Mouse (Mus musculus) midbrain, embryonic 13.5 days (tissue): Measurements from ENCODE around the gene Slc6a2. TPM values are rescaled to one million over a fixed set of nuclear protein-coding genes. Genes with fewer than 3 reads are reported as not detected.

Source experiments
- ATAC-seq: fragments of 200-750 bp; cut with Nextera tagmentation; 2 replicates; pipeline ENCODE4 v1.8.0; 2017; ENCODE audit warnings: mild to moderate bottlenecking, moderate TSS enrichment, moderate library complexity
- H3K27ac ChIP-seq: fragments of 300-500 bp; sonication (generic); 2 replicates; pipeline ENCODE4 v1.5.1; 2015; ENCODE audit warnings: inconsistent platforms, mild to moderate bottlenecking, moderate library complexity
- H3K27me3 ChIP-seq: fragments of 300-500 bp; sonication (generic); 2 replicates; pipeline ENCODE4 v1.6.1; 2015; ENCODE audit warnings: mild to moderate bottlenecking, inconsistent platforms
- H3K36me3 ChIP-seq: fragments of 300-500 bp; sonication (generic); 2 replicates; pipeline ENCODE4 v1.6.1; 2015; ENCODE audit warnings: mild to moderate bottlenecking, inconsistent platforms
- H3K4me1 ChIP-seq: fragments of 300-500 bp; sonication (generic); replicated peaks from 2 replicates; pipeline ENCODE4 v1.6.1; 2015; ENCODE audit warnings: inconsistent platforms
- H3K4me2 ChIP-seq: fragments of 300-500 bp; sonication (generic); replicated peaks from 2 replicates; pipeline ENCODE4 v1.6.1; 2015; ENCODE audit warnings: moderate library complexity, mild to moderate bottlenecking, inconsistent platforms
- H3K4me3 ChIP-seq: fragments of 300-500 bp; sonication (generic); replicated peaks from 2 replicates; pipeline ENCODE4 v1.5.1; 2015; ENCODE audit warnings: mild to moderate bottlenecking, inconsistent platforms
- H3K9ac ChIP-seq: fragments of 300-500 bp; sonication (generic); replicated peaks from 2 replicates; pipeline ENCODE4 v1.6.1; 2015; ENCODE audit warnings: mild to moderate bottlenecking, inconsistent platforms
- H3K9me3 ChIP-seq: fragments of 300-500 bp; sonication (generic); 2 replicates; pipeline ENCODE4 v1.6.1; 2016; ENCODE audit warnings: mild to moderate bottlenecking, inconsistent platforms
- WGBS: fragments of 180-500 bp; shearing (Covaris S2); methylation state at CpG from one replicate; pipeline ENCODE4 v1.1.7; 2015; 5-methylcytosine and 5-hydroxymethylcytosine counted together
- polyA plus RNA-seq: library from polyadenylated mRNA; unstranded; fragments of >200 nt; fragmentation: Nextera tagmentation; extraction: Ambion mirVana; gene quantifications from 2 replicates; pipeline ENCODE4 v1.2.1, GENCODE M21; 2015

Slc6a2 gene
- polyA plus RNA-seq, 1 experiment from 2014 or later = 0.34 TPM

DNA sequence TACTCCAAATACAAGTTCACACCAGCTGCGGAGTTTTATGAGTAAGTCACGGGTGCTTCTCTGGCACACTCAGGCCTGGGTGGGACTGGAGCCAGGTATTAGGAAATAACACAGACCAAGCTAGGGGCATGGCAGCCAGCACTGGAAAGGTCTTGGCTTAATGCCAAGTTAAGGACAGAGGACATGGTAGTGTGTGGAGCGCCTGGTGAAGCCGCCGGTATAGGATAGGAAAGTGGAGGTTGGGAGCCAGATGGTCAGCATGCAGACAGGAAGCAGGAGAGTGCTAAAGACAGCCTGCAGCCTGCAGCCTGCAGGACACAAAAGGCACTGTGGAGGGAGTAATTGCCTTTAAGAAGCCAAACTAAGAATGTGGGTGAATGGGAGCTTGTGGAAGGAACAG, 13.1 kb downstream of the Slc6a2 start:
- H3K27me3 ChIP-seq = no peaks in the 10 kb centered on the region
- no peak overlapping the region for H3K4me3 ChIP-seq
- H3K4me1 ChIP-seq = peaks cover 12% of the 10 kb centered on the region
- H3K36me3 ChIP-seq = no peaks in the 10 kb centered on the region
- H3K9ac ChIP-seq = no peak overlapping the region
- 84% methylated on average over 5 of the region's 5 CpGs for WGBS
- ATAC-seq = peak; percentile 45; the same call in 1 of the 2 replicates
- no peaks in the 10 kb centered on the region for H3K9me3 ChIP-seq
- no peak overlapping the region for H3K27ac ChIP-seq
- H3K4me2 ChIP-seq = no peak overlapping the region

DNA sequence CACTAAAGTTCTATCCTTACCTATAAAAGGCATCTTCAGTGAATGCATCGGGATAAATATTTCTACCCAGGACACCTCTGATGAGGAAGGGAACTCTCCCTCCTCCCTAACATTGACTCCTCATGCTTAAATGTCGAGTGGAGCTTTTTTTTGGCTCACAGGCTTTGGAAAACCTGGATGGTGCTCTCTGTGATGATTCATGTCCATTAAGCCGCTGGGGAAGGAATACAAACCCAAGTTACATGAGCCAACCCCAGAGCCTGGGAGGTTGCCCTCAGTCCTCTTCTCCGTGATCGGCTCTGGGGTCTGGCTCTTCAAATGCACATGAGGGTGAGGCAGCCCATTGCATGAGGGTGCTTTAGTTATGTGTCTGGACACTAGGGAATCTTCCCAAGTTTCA, 16.8 kb downstream of the Slc6a2 start:
- Histone ChIP-seq H3K4me1 (peaks cover 12% of the 10 kb centered on the region), H3K9me3 (no peaks in the 10 kb centered on the region), H3K9ac (no peak overlapping the region), H3K27ac (no peak overlapping the region), H3K4me3 (no peak overlapping the region), H3K4me2 (no peak overlapping the region), H3K36me3 (no peaks in the 10 kb centered on the region), H3K27me3 (no peaks in the 10 kb centered on the region)
- no peak for ATAC-seq
- 92% methylated on average over 5 of the region's 5 CpGs for WGBS

DNA sequence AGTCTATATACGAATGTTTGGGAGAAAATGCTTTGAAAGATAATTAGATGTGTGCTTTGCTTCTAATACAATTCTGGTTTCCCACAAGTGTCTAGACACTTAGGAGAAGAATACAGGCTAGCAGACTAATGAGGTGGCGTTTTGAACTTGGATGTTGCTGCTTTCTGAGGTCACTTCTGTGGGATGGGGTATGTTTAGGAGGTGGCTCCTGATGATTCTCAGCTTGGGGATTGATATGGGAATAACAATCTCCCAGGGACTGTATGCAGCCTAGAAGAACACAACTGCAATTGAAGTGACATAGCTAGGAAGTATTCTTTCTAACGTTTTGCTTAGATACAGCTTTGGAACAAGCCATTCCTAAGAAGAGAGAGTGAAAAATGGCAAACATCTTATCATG, 22.6 kb downstream of the Slc6a2 start:
- ATAC-seq = no peak
- no peak overlapping the region for H3K4me3 ChIP-seq
- no peaks in the 10 kb centered on the region for H3K4me1 ChIP-seq
- no peaks in the 10 kb centered on the region for H3K9me3 ChIP-seq
- no peak overlapping the region for H3K4me2 ChIP-seq
- H3K27me3 ChIP-seq = no peaks in the 10 kb centered on the region
- H3K27ac ChIP-seq = no peak overlapping the region
- no peak overlapping the region for H3K9ac ChIP-seq
- WGBS = 79% methylated on average over 3 of the region's 3 CpGs
- H3K36me3 ChIP-seq = no peaks in the 10 kb centered on the region

DNA sequence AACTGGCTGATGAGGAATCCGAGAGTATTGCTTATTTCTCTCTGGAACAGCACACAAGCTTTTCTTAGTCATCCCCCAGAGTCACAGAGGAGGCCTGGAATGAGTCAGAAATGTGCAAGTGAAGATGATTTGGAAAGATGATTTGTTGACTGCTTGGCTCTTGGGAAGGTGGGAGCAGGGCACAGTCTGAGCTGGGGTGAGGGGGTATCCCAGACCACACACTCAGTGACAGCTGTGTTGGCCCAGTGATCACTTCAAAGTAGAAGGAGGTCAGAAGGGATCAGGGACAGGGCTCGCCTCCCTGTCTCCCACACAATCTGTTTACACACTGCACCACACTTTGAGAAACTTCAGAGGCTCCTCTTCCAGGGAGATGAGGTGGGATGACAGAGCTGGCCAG, 24.5 kb downstream of the Slc6a2 start:
- Histone ChIP-seq H3K4me3 (no peak overlapping the region), H3K9me3 (no peaks in the 10 kb centered on the region), H3K4me2 (no peak overlapping the region), H3K4me1 (no peaks in the 10 kb centered on the region), H3K36me3 (no peaks in the 10 kb centered on the region), H3K27me3 (no peaks in the 10 kb centered on the region), H3K27ac (no peak overlapping the region), H3K9ac (no peak overlapping the region)
- 74% methylated on average over 2 of the region's 2 CpGs for WGBS
- ATAC-seq = no peak

DNA sequence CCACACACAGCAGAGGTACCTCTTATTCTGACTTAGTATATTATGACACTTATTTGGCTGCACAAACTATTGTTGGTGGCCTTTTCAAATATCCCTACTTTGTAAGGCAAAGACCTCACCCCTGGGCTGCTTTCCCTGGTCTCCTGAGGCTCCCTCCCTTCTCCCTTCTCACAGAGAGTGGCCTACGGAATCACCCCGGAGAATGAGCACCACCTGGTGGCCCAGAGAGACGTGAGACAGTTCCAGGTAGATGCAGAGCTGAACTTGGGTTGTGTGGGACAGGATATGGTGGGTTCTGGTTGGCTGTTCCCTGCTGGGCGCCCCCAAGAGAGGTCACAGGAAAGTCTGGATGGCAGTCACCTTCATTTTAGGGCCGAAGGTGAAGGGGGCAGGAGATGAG, 37.0 kb downstream of the Slc6a2 start:
- H3K36me3 ChIP-seq = no peaks in the 10 kb centered on the region
- H3K27me3 ChIP-seq = no peaks in the 10 kb centered on the region; the same call in 1 of the 2 replicates
- no peak overlapping the region for H3K4me2 ChIP-seq
- no peaks in the 10 kb centered on the region for H3K9me3 ChIP-seq
- H3K4me1 ChIP-seq = no peaks in the 10 kb centered on the region
- ATAC-seq = no peak
- WGBS = 32% methylated on average over 5 of the region's 5 CpGs
- no peak overlapping the region for H3K4me3 ChIP-seq
- no peak overlapping the region for H3K27ac ChIP-seq
- H3K9ac ChIP-seq = no peak overlapping the region

DNA sequence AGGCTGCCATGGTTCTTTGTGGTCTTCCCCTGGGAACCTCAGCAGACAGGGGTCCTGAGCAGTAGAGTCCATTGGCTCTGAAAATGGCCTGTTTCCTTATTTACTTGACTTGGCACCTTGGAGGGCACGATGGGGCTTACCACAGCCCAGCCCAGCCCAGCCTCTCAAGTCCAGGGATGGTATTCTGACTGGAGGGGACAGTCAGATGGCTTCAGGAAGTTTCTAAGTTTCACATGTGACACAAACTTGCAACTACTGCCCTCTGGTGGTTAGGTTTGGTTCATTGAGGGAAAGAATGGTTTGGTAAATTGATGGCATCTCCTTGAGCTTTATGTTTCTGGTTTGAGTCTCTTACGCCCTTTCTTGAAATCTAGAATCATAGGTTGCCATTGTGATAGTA, 38.7 kb downstream of the Slc6a2 start:
- WGBS = 42% methylated on average over 2 of the region's 2 CpGs
- Histone ChIP-seq H3K36me3 (no peaks in the 10 kb centered on the region), H3K9ac (no peak overlapping the region), H3K4me2 (no peak overlapping the region), H3K4me3 (no peak overlapping the region), H3K27ac (no peak overlapping the region), H3K4me1 (no peaks in the 10 kb centered on the region), H3K27me3 (no peaks in the 10 kb centered on the region; the same call in 1 of the 2 replicates), H3K9me3 (no peaks in the 10 kb centered on the region)
- peak; percentile 53; the same call in 1 of the 2 replicates for ATAC-seq

DNA sequence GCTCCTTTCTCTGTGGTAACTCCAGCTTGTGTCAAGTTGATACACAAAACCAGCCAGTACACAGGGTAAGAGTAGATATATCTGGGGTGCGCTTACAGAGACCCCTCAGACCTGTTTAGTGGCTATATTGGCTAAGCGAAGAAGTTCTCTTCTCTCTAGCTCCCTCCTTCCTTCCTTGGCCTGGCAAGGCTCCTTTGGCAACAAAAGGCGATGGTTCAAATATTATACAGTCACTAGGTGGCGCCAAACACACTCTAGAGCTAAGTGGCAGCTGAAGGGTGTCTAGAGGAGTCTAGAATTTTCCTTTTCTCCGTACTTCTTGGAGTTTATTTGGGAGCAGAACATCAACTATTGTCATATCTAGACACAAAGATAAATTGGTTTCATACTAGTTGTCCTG, 50.4 kb downstream of the Slc6a2 start:
- WGBS = 32% methylated on average over 5 of the region's 5 CpGs
- Histone ChIP-seq H3K27me3 (no peaks in the 10 kb centered on the region), H3K4me3 (no peak overlapping the region), H3K36me3 (no peaks in the 10 kb centered on the region), H3K4me2 (no peak overlapping the region), H3K9ac (no peak overlapping the region), H3K27ac (no peak overlapping the region), H3K4me1 (no peaks in the 10 kb centered on the region), H3K9me3 (no peaks in the 10 kb centered on the region)
- no peak for ATAC-seq

DNA sequence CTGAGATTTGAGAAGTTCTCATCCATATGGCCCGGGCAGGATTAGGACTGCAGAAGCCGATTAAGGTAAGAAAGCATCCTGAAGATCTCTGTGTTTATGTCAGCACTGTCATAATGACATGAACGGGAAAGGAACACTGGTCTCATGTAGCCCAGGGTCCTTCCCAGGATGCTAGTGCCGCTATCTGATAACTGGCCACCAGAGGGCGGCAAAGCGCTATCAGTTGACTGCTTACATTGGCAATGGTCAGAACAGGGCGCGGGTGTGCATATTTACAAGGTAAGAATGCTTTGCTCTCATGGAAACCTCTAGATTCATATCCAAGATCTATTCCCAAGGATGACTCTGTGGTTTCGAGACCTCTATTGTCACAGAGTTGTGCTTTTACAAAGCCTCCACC, 51.6 kb downstream of the Slc6a2 start:
- H3K27me3 ChIP-seq = no peaks in the 10 kb centered on the region
- H3K4me2 ChIP-seq = no peak overlapping the region
- no peaks in the 10 kb centered on the region for H3K9me3 ChIP-seq
- H3K4me1 ChIP-seq = no peaks in the 10 kb centered on the region
- no peak overlapping the region for H3K27ac ChIP-seq
- no peak overlapping the region for H3K9ac ChIP-seq
- WGBS = 12% methylated on average over 9 of the region's 9 CpGs
- no peak overlapping the region for H3K4me3 ChIP-seq
- H3K36me3 ChIP-seq = no peaks in the 10 kb centered on the region
- ATAC-seq = peak; percentile 85

DNA sequence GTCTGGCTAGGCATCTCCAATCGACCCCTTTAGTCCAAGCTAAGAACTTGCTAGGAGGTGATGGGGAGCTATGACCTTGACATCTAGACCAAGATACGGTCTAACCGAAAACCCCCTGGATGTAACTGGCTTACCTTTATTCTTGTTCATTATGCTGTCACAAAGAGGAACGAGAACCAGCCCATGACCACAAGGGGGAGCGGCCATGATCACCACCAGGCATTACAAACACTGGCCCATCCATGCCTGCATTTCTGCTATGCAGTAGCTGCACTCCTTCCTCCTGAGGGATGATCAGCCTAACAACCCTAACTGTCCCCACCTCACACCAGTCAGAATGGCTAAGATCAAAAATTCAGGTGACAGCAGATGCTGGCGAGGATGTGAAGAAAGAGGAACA, 52.3 kb downstream of the Slc6a2 start:
- Histone ChIP-seq H3K4me1 (no peaks in the 10 kb centered on the region), H3K27me3 (no peaks in the 10 kb centered on the region), H3K4me3 (no peak overlapping the region), H3K4me2 (no peak overlapping the region), H3K36me3 (no peaks in the 10 kb centered on the region), H3K27ac (no peak overlapping the region), H3K9me3 (no peaks in the 10 kb centered on the region), H3K9ac (no peak overlapping the region)
- 76% methylated on average over 6 of the region's 6 CpGs for WGBS
- ATAC-seq = no peak

DNA sequence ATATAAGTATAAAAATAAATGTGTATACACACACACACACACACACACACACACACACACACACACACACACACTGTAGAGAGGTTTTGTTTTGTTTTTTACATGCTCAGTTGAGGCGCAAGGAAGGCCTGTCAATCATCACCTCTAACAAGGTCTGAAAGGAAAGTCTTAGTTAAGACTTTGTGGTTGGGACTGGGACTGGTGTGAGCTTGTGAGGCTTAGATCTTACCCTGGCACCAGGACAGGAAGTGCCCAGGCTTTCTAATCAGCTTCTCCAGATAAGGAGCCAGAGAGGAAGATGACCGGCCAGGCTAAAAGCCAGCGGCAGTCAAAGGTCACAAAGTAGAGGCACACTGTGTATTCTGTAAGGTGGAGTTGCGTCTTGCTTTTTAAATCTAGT, 54.4 kb downstream of the Slc6a2 start:
- 90% methylated on average over 4 of the region's 4 CpGs for WGBS
- no peak overlapping the region for H3K9ac ChIP-seq
- H3K4me2 ChIP-seq = no peak overlapping the region
- no peak overlapping the region for H3K4me3 ChIP-seq
- H3K9me3 ChIP-seq = no peaks in the 10 kb centered on the region
- ATAC-seq = no peak
- no peaks in the 10 kb centered on the region for H3K27me3 ChIP-seq
- no peaks in the 10 kb centered on the region for H3K36me3 ChIP-seq
- H3K4me1 ChIP-seq = no peaks in the 10 kb centered on the region
- H3K27ac ChIP-seq = no peak overlapping the region

DNA sequence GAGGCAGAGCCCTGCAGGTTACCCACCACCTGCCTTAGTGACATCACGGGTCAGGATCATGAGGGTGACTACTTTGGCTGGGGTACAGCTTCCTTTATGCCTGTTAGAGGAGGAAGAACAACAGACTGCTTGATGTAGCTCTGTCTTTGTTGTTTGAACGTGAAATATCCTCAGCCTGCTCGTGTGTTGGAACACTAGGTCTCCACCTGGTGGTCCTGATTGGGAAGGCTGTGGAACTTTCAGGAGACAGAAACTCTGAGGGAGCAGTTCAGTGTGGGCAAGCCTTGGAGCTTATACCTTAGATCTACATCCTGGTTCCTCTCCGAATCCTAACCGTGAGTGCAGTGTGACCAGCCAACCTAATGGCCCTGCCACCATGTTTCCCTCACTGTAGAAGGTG, 61.9 kb downstream of the Slc6a2 start:
- Histone ChIP-seq H3K9me3 (no peaks in the 10 kb centered on the region), H3K27me3 (no peaks in the 10 kb centered on the region), H3K4me2 (no peak overlapping the region), H3K4me3 (no peak overlapping the region), H3K27ac (no peak overlapping the region), H3K36me3 (no peaks in the 10 kb centered on the region), H3K4me1 (no peaks in the 10 kb centered on the region), H3K9ac (no peak overlapping the region)
- ATAC-seq = no peak
- WGBS = 73% methylated on average over 5 of the region's 5 CpGs

DNA sequence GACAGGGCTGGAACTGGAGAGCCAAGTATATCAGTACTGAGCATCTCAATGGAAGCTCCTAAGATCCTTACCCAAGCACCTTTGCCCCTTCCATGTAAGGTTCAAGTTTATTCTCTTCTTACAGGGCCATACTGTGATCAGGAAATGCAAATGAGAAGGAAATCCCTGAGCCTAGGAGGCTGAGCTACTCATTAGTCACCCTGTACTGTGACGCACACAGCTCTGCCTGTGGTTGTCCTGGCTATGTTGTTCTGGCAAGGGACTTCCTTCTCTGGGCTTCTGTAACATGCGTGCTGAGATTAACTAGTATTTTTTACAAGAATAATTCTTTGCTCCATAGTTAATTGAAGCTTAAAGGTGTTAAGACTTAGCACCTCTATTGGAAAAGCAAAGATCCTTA, 70.8 kb downstream of the Slc6a2 start:
- 77% methylated on average over 2 of the region's 2 CpGs for WGBS
- H3K9ac ChIP-seq = no peak overlapping the region
- H3K9me3 ChIP-seq = no peaks in the 10 kb centered on the region
- no peak overlapping the region for H3K4me3 ChIP-seq
- no peak overlapping the region for H3K27ac ChIP-seq
- no peaks in the 10 kb centered on the region for H3K27me3 ChIP-seq
- no peak overlapping the region for H3K4me2 ChIP-seq
- ATAC-seq = no peak
- no peaks in the 10 kb centered on the region for H3K36me3 ChIP-seq
- H3K4me1 ChIP-seq = no peaks in the 10 kb centered on the region

DNA sequence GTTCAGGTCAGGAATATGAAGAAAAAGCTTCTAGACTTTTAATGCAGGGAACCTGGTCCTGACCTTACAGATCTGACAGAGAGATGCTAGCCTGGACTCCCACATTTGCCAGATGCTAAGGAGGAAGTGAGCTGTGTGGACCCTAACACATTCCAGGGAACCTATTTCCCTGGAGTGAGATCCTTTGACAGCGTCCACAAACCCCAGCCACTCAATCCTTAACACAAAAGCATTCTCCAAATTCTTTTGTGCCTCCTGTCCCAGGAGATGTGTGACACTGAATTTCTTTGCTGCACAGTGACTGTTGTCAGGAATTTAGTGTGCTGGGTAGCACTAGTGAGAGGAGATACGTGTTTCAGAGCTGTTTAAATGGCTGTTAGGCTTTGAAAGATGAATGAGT, 79.0 kb downstream of the Slc6a2 start:
- ATAC-seq = no peak
- no peaks in the 10 kb centered on the region for H3K9me3 ChIP-seq
- no peak overlapping the region for H3K9ac ChIP-seq
- H3K27me3 ChIP-seq = no peaks in the 10 kb centered on the region
- 8% methylated on average over 2 of the region's 2 CpGs for WGBS
- no peaks in the 10 kb centered on the region for H3K36me3 ChIP-seq
- peaks cover 7% of the 10 kb centered on the region; the same call in 1 of the 2 replicates for H3K4me1 ChIP-seq
- no peak overlapping the region for H3K4me3 ChIP-seq
- H3K27ac ChIP-seq = no peak overlapping the region
- no peak overlapping the region for H3K4me2 ChIP-seq
